In genomic region chr11:62496151-62496715, GRCm38 (mm10) we compare ENCODE assay signal across 9 mouse cellular contexts. TPM values are rescaled to one million over a fixed set of nuclear protein-coding genes. Genes with fewer than 3 reads are reported as not detected.
A peak's percentile ranks its signal among the peaks of the same experiment; 100 is the strongest.
DNase-seq lines count a peak whose midpoint lies in the region; ATAC-seq and TF ChIP-seq lines count a peak whose summit lies in the region.
"Had no signal": no experiment of that assay in that cellular context is flagged by ENCODE, and none has a peak within 500 bp of the region (broad histone marks: within the 10 kb centered on the region; RNA-seq: fewer than 3 reads in every experiment).

No protein-coding gene starts in this region.

- H3K27ac ChIP-seq in cerebellum, adult 2 months (ENCODE audit: insufficient read depth, low read length), result no peak overlapping the region
- H3K27ac ChIP-seq in spleen, adult 2 months (ENCODE audit: insufficient read depth, low read length), result no peak overlapping the region; the same call in 1 of the 2 replicates
- peak overlapping the region; percentile 89; the same call in 1 of the 2 replicates for H3K27ac ChIP-seq in embryonic facial prominence, embryonic 10.5 days (replicated peaks)
- H3K27ac ChIP-seq in liver, postnatal 0 days (ENCODE audit: low read depth), result no peak overlapping the region
- H3K27ac ChIP-seq in stomach, embryonic 16.5 days (ENCODE audit: low read length), result peak overlapping the region; percentile 63; the same call in 1 of the 2 replicates
- H3K27ac ChIP-seq: limb, embryonic 15.5 days had no signal

- H3K4me3 ChIP-seq in cerebellum, adult 2 months (replicated peaks; ENCODE audit: insufficient read depth, low read depth, low read length), result no peak overlapping the region
- H3K4me3 ChIP-seq in spleen, adult 2 months (ENCODE audit: extremely low read depth, insufficient read depth, insufficient read length), result no peak overlapping the region
- H3K4me3 ChIP-seq in embryonic facial prominence, embryonic 10.5 days, result no peak overlapping the region
- no peak overlapping the region for H3K4me3 ChIP-seq in liver, postnatal 0 days (ENCODE audit: low read depth, low read length)
- H3K4me3 ChIP-seq in stomach, embryonic 16.5 days (replicated peaks; ENCODE audit: low read length), result no peak overlapping the region
- H3K4me3 ChIP-seq: limb, embryonic 15.5 days had no signal

- no peak for TF ChIP-seq POLR2A in cerebellum, adult 2 months (IDR thresholded peaks at IDR 0.05; ENCODE audit: borderline replicate concordance, insufficient read depth, low read length)
- TF ChIP-seq POLR2A in spleen, adult 2 months (IDR thresholded peaks at IDR 0.05; ENCODE audit: low read depth, low read length), result no peak

- 61% methylated on average over 5 of the region's 5 CpGs for WGBS in cerebellum, adult 2 months
- 49% methylated on average over 5 of the region's 5 CpGs for WGBS in spleen, adult 2 months
- WGBS in embryonic facial prominence, embryonic 10.5 days, result 58% methylated on average over 5 of the region's 5 CpGs
- 32% methylated on average over 5 of the region's 5 CpGs for WGBS in liver, postnatal 0 days (ENCODE audit: insufficient replicate concordance)
- 62% methylated on average over 5 of the region's 5 CpGs for WGBS in stomach, embryonic 16.5 days

- DNase-seq in cerebellum, adult 2 months, result peak; percentile 12 to 18
- no peak for DNase-seq in cerebellum, adult 9-11 months
- peak; percentile 15 to 35 for DNase-seq in spleen, adult 2 months (ENCODE audit: low read depth in 1 of 2, low spot score in 2 of 2)
- no peak for DNase-seq in spleen, adult 12 weeks (ENCODE audit: low spot score)
- DNase-seq in embryonic facial prominence, embryonic 10.5 days (ENCODE audit: low spot score), result peak; percentile 51
- peak; percentile 60 for DNase-seq in liver, postnatal 0 days
- DNase-seq in right cerebral cortex, adult 18-20 months, result no peak

- no peaks in the 10 kb centered on the region for H3K9me3 ChIP-seq in embryonic facial prominence, embryonic 10.5 days
- H3K9me3 ChIP-seq in liver, postnatal 0 days (ENCODE audit: low read length), result no peaks in the 10 kb centered on the region
- H3K9me3 ChIP-seq in stomach, embryonic 16.5 days (replicated peaks; ENCODE audit: control insufficient read depth, low read length), result no peaks in the 10 kb centered on the region
- H3K9me3 ChIP-seq: limb, embryonic 15.5 days had no signal

- H3K36me3 ChIP-seq in spleen, adult 2 months (ENCODE audit: control insufficient read depth, insufficient read depth, low read length), result no peaks in the 10 kb centered on the region
- no peaks in the 10 kb centered on the region for H3K36me3 ChIP-seq in embryonic facial prominence, embryonic 10.5 days (replicated peaks)
- H3K36me3 ChIP-seq in liver, postnatal 0 days (replicated peaks; ENCODE audit: insufficient read depth, low read length), result no peaks in the 10 kb centered on the region
- H3K36me3 ChIP-seq in stomach, embryonic 16.5 days (ENCODE audit: control insufficient read depth, insufficient read depth, low read length), result no peaks in the 10 kb centered on the region
- H3K36me3 ChIP-seq: limb, embryonic 15.5 days had no signal

- H3K9ac ChIP-seq in liver, postnatal 0 days (replicated peaks), result no peak overlapping the region
- H3K9ac ChIP-seq in stomach, embryonic 16.5 days (ENCODE audit: low read length), result no peak overlapping the region
- H3K9ac ChIP-seq: limb, embryonic 15.5 days had no signal

- no peak for ATAC-seq in liver, postnatal 0 days
- ATAC-seq in stomach, embryonic 16.5 days (ENCODE audit: insufficient read depth, low FRiP score), result no peak

- no peaks in the 10 kb centered on the region for H3K27me3 ChIP-seq in cerebellum, adult 2 months (ENCODE audit: control insufficient read depth, insufficient read depth, low read length)
- H3K27me3 ChIP-seq in spleen, adult 2 months (ENCODE audit: control insufficient read depth, insufficient read depth, low read length), result no peaks in the 10 kb centered on the region
- H3K27me3 ChIP-seq in embryonic facial prominence, embryonic 10.5 days (replicated peaks; ENCODE audit: low read depth, poor library complexity, severe bottlenecking), result no peaks in the 10 kb centered on the region
- no peaks in the 10 kb centered on the region for H3K27me3 ChIP-seq in liver, postnatal 0 days (ENCODE audit: insufficient read depth, low read length)
- no peaks in the 10 kb centered on the region for H3K27me3 ChIP-seq in stomach, embryonic 16.5 days (ENCODE audit: control insufficient read depth, insufficient read depth, low read length)
- H3K27me3 ChIP-seq: limb, embryonic 15.5 days had no signal

- no peak overlapping the region for H3K4me2 ChIP-seq in liver, postnatal 0 days (ENCODE audit: low read depth, low read length)
- H3K4me2 ChIP-seq in stomach, embryonic 16.5 days (ENCODE audit: low read depth, low read length), result no peak overlapping the region
- H3K4me2 ChIP-seq: limb, embryonic 15.5 days had no signal

- H3K4me1 ChIP-seq in cerebellum, adult 2 months (ENCODE audit: control insufficient read depth, insufficient read depth, low read length), result no peaks in the 10 kb centered on the region
- H3K4me1 ChIP-seq in spleen, adult 2 months (ENCODE audit: control insufficient read depth, insufficient read depth, insufficient read length), result peaks cover 10% of the 10 kb centered on the region; the same call in 1 of the 2 replicates
- peaks cover 21% of the 10 kb centered on the region for H3K4me1 ChIP-seq in embryonic facial prominence, embryonic 10.5 days
- peaks cover 23% of the 10 kb centered on the region for H3K4me1 ChIP-seq in liver, postnatal 0 days (ENCODE audit: insufficient read depth)
- H3K4me1 ChIP-seq in stomach, embryonic 16.5 days (ENCODE audit: control insufficient read depth, insufficient read depth, low read length), result peaks cover 18% of the 10 kb centered on the region

- TF ChIP-seq EP300 in liver, postnatal 0 days (IDR thresholded peaks at IDR 0.05; ENCODE audit: low read depth), result no peak

- peak; percentile 52; the same call in 1 of the 2 replicates for TF ChIP-seq CTCF in cerebellum, adult 2 months (IDR thresholded peaks at IDR 0.05; ENCODE audit: borderline replicate concordance, insufficient read depth, low read depth, low read length)
- TF ChIP-seq CTCF in spleen, adult 2 months (IDR thresholded peaks at IDR 0.05; ENCODE audit: extremely low read depth, insufficient read depth, insufficient read length, insufficient replicate concordance), result peak; percentile 43; the same call in 1 of the 2 replicates
- peak; percentile 83 for TF ChIP-seq CTCF in liver, postnatal 0 days (IDR thresholded peaks at IDR 0.05; ENCODE audit: low read depth)

RNA-seq across cellular contexts. Expression of gene Ncor1, which starts 37.9 kb away (rescaled TPM):
- 132 and 153 TPM in 2 replicates for polyA plus RNA-seq in cerebellum, adult 2 months (2012; rRNA removed)
- 78.5 and 84.5 TPM in 2 replicates for polyA plus RNA-seq in spleen, adult 2 months (2012; rRNA removed)
- polyA plus RNA-seq in embryonic facial prominence, embryonic 10.5 days (2016; fragmentation: Nextera tagmentation; extraction: Ambion mirVana), result 137 and 144 TPM in 2 replicates
- polyA plus RNA-seq in liver, postnatal 0 days (2015; fragmentation: Nextera tagmentation; extraction: Ambion mirVana), result 48.1 and 52.0 TPM in 2 replicates
- 45.0 and 52.7 TPM in 2 replicates for polyA plus RNA-seq in stomach, embryonic 16.5 days (2015; fragmentation: Nextera tagmentation; extraction: Ambion mirVana)

RNA-seq across cellular contexts. Expression of gene Pigl, which starts 38.0 kb away (rescaled TPM):
- polyA plus RNA-seq in cerebellum, adult 2 months (2012; rRNA removed), result 7.7 and 9.5 TPM in 2 replicates
- 4.1 and 4.5 TPM in 2 replicates for polyA plus RNA-seq in spleen, adult 2 months (2012; rRNA removed)
- polyA plus RNA-seq in embryonic facial prominence, embryonic 10.5 days (2016; fragmentation: Nextera tagmentation; extraction: Ambion mirVana), result 14.7 and 15.9 TPM in 2 replicates
- 2.6 and 2.7 TPM in 2 replicates for polyA plus RNA-seq in liver, postnatal 0 days (2015; fragmentation: Nextera tagmentation; extraction: Ambion mirVana)
- 8.5 and 9.5 TPM in 2 replicates for polyA plus RNA-seq in stomach, embryonic 16.5 days (2015; fragmentation: Nextera tagmentation; extraction: Ambion mirVana)

RNA-seq across cellular contexts. Expression of gene Cenpv, which starts 42.8 kb away (rescaled TPM):
- 46.7 and 52.4 TPM in 2 replicates for polyA plus RNA-seq in cerebellum, adult 2 months (2012; rRNA removed)
- polyA plus RNA-seq in spleen, adult 2 months (2012; rRNA removed), result 8.5 and 9.4 TPM in 2 replicates
- 23.0 and 25.4 TPM in 2 replicates for polyA plus RNA-seq in embryonic facial prominence, embryonic 10.5 days (2016; fragmentation: Nextera tagmentation; extraction: Ambion mirVana)
- 9.8 and 14.0 TPM in 2 replicates for polyA plus RNA-seq in liver, postnatal 0 days (2015; fragmentation: Nextera tagmentation; extraction: Ambion mirVana)
- polyA plus RNA-seq in stomach, embryonic 16.5 days (2015; fragmentation: Nextera tagmentation; extraction: Ambion mirVana), result 4.2 and 5.7 TPM in 2 replicates

RNA-seq across cellular contexts. Expression of gene Ubb, which starts 54.7 kb away (rescaled TPM):
- 3,782 and 4,320 TPM in 2 replicates for polyA plus RNA-seq in cerebellum, adult 2 months (2012; rRNA removed)
- polyA plus RNA-seq in spleen, adult 2 months (2012; rRNA removed), result 1,229 and 1,312 TPM in 2 replicates
- polyA plus RNA-seq in embryonic facial prominence, embryonic 10.5 days (2016; fragmentation: Nextera tagmentation; extraction: Ambion mirVana), result 3,487 and 3,558 TPM in 2 replicates
- polyA plus RNA-seq in liver, postnatal 0 days (2015; fragmentation: Nextera tagmentation; extraction: Ambion mirVana), result 1,161 and 1,214 TPM in 2 replicates
- 2,665 and 2,674 TPM in 2 replicates for polyA plus RNA-seq in stomach, embryonic 16.5 days (2015; fragmentation: Nextera tagmentation; extraction: Ambion mirVana)

Comparison
In these comparisons a context has a peak if more than half of its experiments do, and no peak if none do; other contexts are left out.
1. DNase-seq: peak in cerebellum, adult 2 months (2 of 2), spleen, adult 2 months (2 of 2), embryonic facial prominence, embryonic 10.5 days (single experiment) and liver, postnatal 0 days (single experiment); none in cerebellum, adult 9-11 months (single experiment), spleen, adult 12 weeks (single experiment) and right cerebral cortex, adult 18-20 months (single experiment).
2. H3K27ac ChIP-seq: peak in embryonic facial prominence, embryonic 10.5 days (single experiment) and stomach, embryonic 16.5 days (single experiment); none in cerebellum, adult 2 months (single experiment), spleen, adult 2 months (single experiment) and liver, postnatal 0 days (single experiment).
3. Peak in every context shown above with its lines, with median percentiles within 50 percentile points of each other: CTCF ChIP-seq.